Mouse (Mus musculus) stomach, embryonic 16.5 days (tissue): ENCODE data around the gene Gm21887. TPM values are rescaled to one million over a fixed set of nuclear protein-coding genes. Genes with fewer than 3 reads are reported as not detected.
"Not testable (repeated sequence)": the region's sequence is repeated elsewhere in the genome, so short reads cannot be mapped to it uniquely, and the experiment has no call there.

Experiments
- ATAC-seq: fragments of 200-750 bp; cut with Nextera tagmentation; 2 replicates; pipeline ENCODE4 v1.8.0; 2017; ENCODE audit warnings: moderate number of reproducible peaks, moderate TSS enrichment; ENCODE audit not compliant: insufficient read depth, low FRiP score
- H3K27ac ChIP-seq: fragments of 300-500 bp; sonication (generic); 2 replicates; pipeline ENCODE4 v1.5.1; 2014; ENCODE audit warnings: low read length
- H3K27me3 ChIP-seq: fragments of 300-500 bp; sonication (generic); 2 replicates; pipeline ENCODE4 v1.6.1; 2014; ENCODE audit warnings: low read length, control low read depth, mixed read lengths; ENCODE audit not compliant: control insufficient read depth, insufficient read depth
- H3K36me3 ChIP-seq: fragments of 300-500 bp; sonication (generic); 2 replicates; pipeline ENCODE4 v1.6.1; 2014; ENCODE audit warnings: low read length; ENCODE audit not compliant: control insufficient read depth, insufficient read depth
- H3K4me1 ChIP-seq: fragments of 300-500 bp; sonication (generic); 2 replicates; pipeline ENCODE4 v1.6.1; 2014; ENCODE audit warnings: low read length, control low read depth, mixed read lengths; ENCODE audit not compliant: control insufficient read depth, insufficient read depth
- H3K4me2 ChIP-seq: fragments of 300-500 bp; sonication (generic); 2 replicates; pipeline ENCODE4 v1.6.1; 2014; ENCODE audit warnings: low read depth, low read length, mixed read lengths
- H3K4me3 ChIP-seq: fragments of 300-500 bp; sonication (generic); replicated peaks from 2 replicates; pipeline ENCODE4 v1.5.1; 2014; ENCODE audit warnings: mild to moderate bottlenecking, low read length
- H3K9ac ChIP-seq: fragments of 300-500 bp; sonication (generic); 2 replicates; pipeline ENCODE4 v1.6.1; 2014; ENCODE audit warnings: low read length
- H3K9me3 ChIP-seq: fragments of 300-500 bp; sonication (generic); replicated peaks from 2 replicates; pipeline ENCODE4 v1.6.1; 2016; ENCODE audit warnings: low read length, control low read depth; ENCODE audit not compliant: control insufficient read depth
- WGBS: fragments of 180-500 bp; shearing (Covaris S2); extraction: QIAGEN DNeasy Blood & Tissue Kit; methylation state at CpG from one replicate; pipeline ENCODE4 v1.1.7; 2014; 5-methylcytosine and 5-hydroxymethylcytosine counted together
- polyA plus RNA-seq: library from polyadenylated mRNA; unstranded; fragments of >200 nt; fragmentation: Nextera tagmentation; extraction: Ambion mirVana; gene quantifications from 2 replicates; pipeline ENCODE4 v1.2.1, GENCODE M21; 2015

Gm21887 gene
- polyA plus RNA-seq, 1 experiment from 2014 or later = 172 TPM

GRCm38 (mm10) chrX:170000642-170001387 is 8.6 kb upstream of the Gm21887 start:
- H3K9me3 ChIP-seq, H3K4me2 ChIP-seq, ATAC-seq: not testable (repeated sequence)

GRCm38 (mm10) chrX:170001388-170001695 is 8.1 kb upstream of the Gm21887 start:
- not testable (repeated sequence) for H3K27ac ChIP-seq, H3K4me2 ChIP-seq, H3K4me3 ChIP-seq, H3K36me3 ChIP-seq, H3K9ac ChIP-seq, ATAC-seq, H3K4me1 ChIP-seq, H3K9me3 ChIP-seq, H3K27me3 ChIP-seq
- WGBS = 9% methylated on average over 7 of the region's 12 CpGs

More at GRCm38 (mm10) chrX:170000642-170001387, 8.6 kb upstream of the Gm21887 start:
- not testable (repeated sequence) for H3K4me1 ChIP-seq, H3K9ac ChIP-seq, H3K27me3 ChIP-seq, H3K4me3 ChIP-seq, H3K36me3 ChIP-seq, H3K27ac ChIP-seq
- 43% methylated on average over 6 of the region's 6 CpGs for WGBS

GRCm38 (mm10) chrX:170002510-170003197 is 6.8 kb upstream of the Gm21887 start:
- H3K27me3 ChIP-seq, H3K36me3 ChIP-seq, H3K4me2 ChIP-seq, H3K4me1 ChIP-seq, H3K9me3 ChIP-seq, H3K27ac ChIP-seq, H3K4me3 ChIP-seq, H3K9ac ChIP-seq: not testable (repeated sequence)
- ATAC-seq = peak; percentile 32; the same call in 1 of the 2 replicates
- WGBS = 36% methylated on average over 4 of the region's 18 CpGs

- not testable (repeated sequence) for H3K4me2 ChIP-seq, H3K27ac ChIP-seq, H3K9ac ChIP-seq, H3K4me1 ChIP-seq, H3K27me3 ChIP-seq, H3K4me3 ChIP-seq, H3K36me3 ChIP-seq, ATAC-seq
- H3K9me3 ChIP-seq = peaks cover 12% of the 10 kb centered on the region
- WGBS = 31% methylated on average over 1 of the region's 1 CpGs
Observed at GRCm38 (mm10) chrX:170003536-170003935, 5.9 kb upstream of the Gm21887 start.

GRCm38 (mm10) chrX:170004236-170004635 is 5.2 kb upstream of the Gm21887 start:
- not testable (repeated sequence) for H3K36me3 ChIP-seq

GRCm38 (mm10) chrX:170004793-170005192 is 4.7 kb upstream of the Gm21887 start:
- WGBS = 37% methylated on average over 5 of the region's 5 CpGs
- ATAC-seq, H3K4me3 ChIP-seq, H3K36me3 ChIP-seq, H3K4me2 ChIP-seq, H3K4me1 ChIP-seq, H3K27ac ChIP-seq, H3K27me3 ChIP-seq, H3K9ac ChIP-seq: not testable (repeated sequence)
- peaks cover 25% of the 10 kb centered on the region for H3K9me3 ChIP-seq

More at GRCm38 (mm10) chrX:170004236-170004635, 5.2 kb upstream of the Gm21887 start:
- H3K27ac ChIP-seq, H3K4me2 ChIP-seq, H3K27me3 ChIP-seq, H3K9ac ChIP-seq, ATAC-seq, H3K4me3 ChIP-seq, H3K4me1 ChIP-seq: not testable (repeated sequence)
- H3K9me3 ChIP-seq = peaks cover 19% of the 10 kb centered on the region
- 53% methylated on average over 2 of the region's 2 CpGs for WGBS

- not testable (repeated sequence) for H3K4me1 ChIP-seq, H3K27me3 ChIP-seq, H3K36me3 ChIP-seq, H3K4me3 ChIP-seq, H3K27ac ChIP-seq, H3K9ac ChIP-seq, ATAC-seq, H3K4me2 ChIP-seq
- WGBS = 21% methylated on average over 13 of the region's 13 CpGs
- H3K9me3 ChIP-seq = peaks cover 25% of the 10 kb centered on the region
Observed at GRCm38 (mm10) chrX:170005194-170005593, 4.3 kb upstream of the Gm21887 start.

- H3K4me2 ChIP-seq, H3K27me3 ChIP-seq, ATAC-seq, H3K4me3 ChIP-seq, H3K4me1 ChIP-seq, H3K36me3 ChIP-seq, H3K9ac ChIP-seq, H3K27ac ChIP-seq: not testable (repeated sequence)
- WGBS = 53% methylated on average over 1 of the region's 1 CpGs
- H3K9me3 ChIP-seq = peaks cover 26% of the 10 kb centered on the region
Observed at GRCm38 (mm10) chrX:170005695-170006297, 3.7 kb upstream of the Gm21887 start.

- ATAC-seq, H3K27me3 ChIP-seq, H3K9ac ChIP-seq, H3K27ac ChIP-seq, H3K36me3 ChIP-seq, H3K4me1 ChIP-seq, H3K4me2 ChIP-seq, H3K4me3 ChIP-seq: not testable (repeated sequence)
- 51% methylated on average over 3 of the region's 3 CpGs for WGBS
- H3K9me3 ChIP-seq = peaks cover 32% of the 10 kb centered on the region
Observed at GRCm38 (mm10) chrX:170006694-170007247, 2.7 kb upstream of the Gm21887 start.
